Mouse (Mus musculus): ENCODE measurements around the gene Pthlh. TPM values are rescaled to one million over a fixed set of nuclear protein-coding genes. Genes with fewer than 3 reads are reported as not detected.
A peak's percentile ranks its signal among the peaks of the same experiment; 100 is the strongest.
"Not testable (repeated sequence)": the region's sequence is repeated elsewhere in the genome, so short reads cannot be mapped to it uniquely, and the experiment has no call there.

The Pthlh gene
- polyA plus RNA-seq (2014; fragmentation: Nextera tagmentation; extraction: Ambion mirVana), result 3.0 and 4.0 TPM in 2 replicates

DNA sequence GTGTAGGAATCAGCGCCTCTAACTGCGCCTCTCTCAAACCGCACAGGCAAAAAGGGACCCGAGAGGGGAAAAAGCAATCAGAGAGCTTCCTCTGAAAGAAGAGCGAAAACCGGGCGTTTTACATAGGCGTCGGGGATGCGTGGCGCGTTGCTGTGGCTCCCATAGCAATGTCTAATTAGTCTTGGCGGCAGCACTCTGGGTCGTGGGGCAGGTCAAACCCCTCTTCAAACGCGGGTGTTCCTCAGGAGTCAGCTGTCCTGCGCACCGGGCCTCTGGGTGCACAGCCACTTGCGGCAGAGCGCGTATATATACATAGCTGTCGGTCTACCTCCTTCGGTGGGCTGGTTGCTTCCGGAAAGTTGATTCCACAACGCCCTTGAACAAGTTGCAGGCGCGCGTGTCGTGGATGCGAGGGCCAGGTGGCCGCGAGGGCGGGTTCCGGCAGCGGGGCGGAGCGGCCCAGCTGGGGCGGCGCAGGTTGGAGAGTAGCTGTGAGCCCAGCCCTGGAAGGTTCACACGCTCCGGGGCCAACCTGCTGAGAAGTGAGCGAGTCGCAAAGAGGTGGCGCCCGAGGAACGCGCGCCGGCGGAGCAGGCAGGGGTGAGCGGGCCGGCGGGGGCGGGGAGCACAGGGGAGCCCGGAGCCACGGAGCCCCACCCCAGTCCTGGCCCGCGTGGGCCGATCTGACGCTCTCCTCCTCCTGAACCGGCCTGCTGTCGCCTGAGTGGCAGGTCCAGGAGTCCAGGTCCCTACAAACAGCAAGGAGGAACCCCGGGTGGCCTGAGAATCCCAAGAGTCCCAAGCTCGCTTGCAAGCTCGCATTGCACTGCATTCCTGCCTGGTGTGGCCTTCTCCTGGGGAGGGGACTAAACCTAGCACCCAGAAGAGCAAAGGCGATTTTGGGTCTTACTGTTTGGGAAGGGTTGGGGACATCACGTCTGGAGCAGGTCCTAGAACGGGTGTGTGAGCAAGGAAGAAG lies at the start of gene Pthlh:
Gene Pthlh (minus strand): TSS at position 597 of the 979 bp plus-strand sequence.
- H3K4me3 ChIP-seq (ENCODE audit: low read depth, low read length), result peak within 1 kb of the TSS; percentile 44
- no peak within 1 kb of the TSS for H3K27ac ChIP-seq (ENCODE audit: low read length)
- 0 out of 2 replicates have a peak, but pooled peaks cover 8% of the 10 kb centered on the region for H3K27me3 ChIP-seq (ENCODE audit: control insufficient read depth, insufficient read depth, low read length)
- no peaks in the 10 kb centered on the region for H3K36me3 ChIP-seq (ENCODE audit: control insufficient read depth, insufficient read depth, low read length)
- H3K9me3 ChIP-seq (ENCODE audit: control insufficient read depth, low read depth, low read length), result no peaks in the 10 kb centered on the region
- peaks cover 12% of the 10 kb centered on the region; the same call in 1 of the 2 replicates for H3K4me1 ChIP-seq (ENCODE audit: control insufficient read depth, insufficient read depth, low read length)
- under 1% methylated on average over 63 of the region's 68 CpGs for WGBS
- H3K4me2 ChIP-seq (replicated peaks; ENCODE audit: low read depth, low read length), result peak within 1 kb of the TSS; percentile 94
- peak within 1 kb of the TSS; percentile 21; the same call in 1 of the 2 replicates for H3K9ac ChIP-seq (replicated peaks; ENCODE audit: low read depth, low read length)
- peak; percentile 83 for ATAC-seq (ENCODE audit: insufficient number of reproducible peaks, insufficient read depth, low FRiP score, low read depth)

DNA sequence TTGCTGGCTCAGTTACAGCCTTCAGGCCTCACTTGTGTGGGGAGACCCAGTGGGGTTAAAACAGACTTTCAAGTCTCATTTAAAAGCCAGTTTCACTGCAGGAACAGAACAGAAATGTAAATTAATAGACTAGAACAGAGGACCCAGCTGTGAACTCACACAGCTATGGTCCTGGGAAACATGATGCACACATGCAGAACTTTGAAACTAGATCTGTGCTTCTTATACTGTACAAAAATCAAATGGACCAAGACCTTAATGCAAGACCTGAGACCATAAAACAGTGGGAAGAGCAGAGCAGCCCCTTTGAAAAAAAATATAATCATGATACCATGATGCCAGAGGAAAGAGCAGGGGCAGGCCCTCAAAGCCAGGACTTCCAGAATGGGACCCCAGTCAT lies 49.3 kb upstream of the Pthlh start:
- no peak for ATAC-seq (ENCODE audit: insufficient number of reproducible peaks, insufficient read depth, low FRiP score, low read depth)
- Histone ChIP-seq H3K4me1 (ENCODE audit: control insufficient read depth, insufficient read depth, low read length) (no peaks in the 10 kb centered on the region), H3K9me3 (ENCODE audit: control insufficient read depth, low read depth, low read length) (no peaks in the 10 kb centered on the region), H3K4me3 (ENCODE audit: low read depth, low read length) (no peak overlapping the region), H3K36me3 (ENCODE audit: control insufficient read depth, insufficient read depth, low read length) (no peaks in the 10 kb centered on the region), H3K4me2 (replicated peaks; ENCODE audit: low read depth, low read length) (no peak overlapping the region), H3K27me3 (ENCODE audit: control insufficient read depth, insufficient read depth, low read length) (no peaks in the 10 kb centered on the region), H3K27ac (ENCODE audit: low read length) (no peak overlapping the region), H3K9ac (replicated peaks; ENCODE audit: low read depth, low read length) (no peak overlapping the region)

DNA sequence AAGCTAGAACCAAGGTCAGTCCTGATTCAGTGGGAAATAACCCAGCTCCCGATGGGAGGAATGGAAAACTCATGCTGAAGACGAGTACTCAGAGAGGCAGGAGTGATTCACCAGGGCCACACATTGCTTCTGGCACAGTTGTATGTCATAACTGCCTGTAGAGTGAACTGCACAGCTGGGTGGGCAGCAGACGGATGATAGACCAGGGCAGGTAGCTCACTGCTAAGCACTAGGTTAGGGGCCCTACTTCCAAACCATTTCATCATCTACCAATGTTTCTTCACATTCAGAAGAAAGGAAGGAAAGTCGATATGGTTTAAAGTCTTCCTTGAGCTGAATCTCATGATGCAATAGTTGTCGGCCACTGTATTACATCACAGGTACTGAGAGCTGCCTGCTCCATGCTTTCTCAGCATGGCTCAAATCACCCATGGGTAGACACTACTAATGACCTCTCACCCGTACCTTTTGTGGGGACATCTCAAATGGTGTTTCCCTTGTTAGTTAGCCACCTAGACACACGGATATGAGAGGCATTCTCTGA lies 46.5 kb upstream of the Pthlh start:
- H3K27me3 ChIP-seq (ENCODE audit: control insufficient read depth, insufficient read depth, low read length), result no peaks in the 10 kb centered on the region
- H3K4me2 ChIP-seq (replicated peaks; ENCODE audit: low read depth, low read length), result no peak overlapping the region
- WGBS, result 80% methylated on average over 7 of the region's 7 CpGs
- no peak for ATAC-seq (ENCODE audit: insufficient number of reproducible peaks, insufficient read depth, low FRiP score, low read depth)
- H3K27ac ChIP-seq (ENCODE audit: low read length), result no peak overlapping the region
- no peak overlapping the region for H3K9ac ChIP-seq (replicated peaks; ENCODE audit: low read depth, low read length)
- no peak overlapping the region for H3K4me3 ChIP-seq (ENCODE audit: low read depth, low read length)
- no peaks in the 10 kb centered on the region for H3K4me1 ChIP-seq (ENCODE audit: control insufficient read depth, insufficient read depth, low read length)
- H3K36me3 ChIP-seq (ENCODE audit: control insufficient read depth, insufficient read depth, low read length), result no peaks in the 10 kb centered on the region
- H3K9me3 ChIP-seq (ENCODE audit: control insufficient read depth, low read depth, low read length), result no peaks in the 10 kb centered on the region

DNA sequence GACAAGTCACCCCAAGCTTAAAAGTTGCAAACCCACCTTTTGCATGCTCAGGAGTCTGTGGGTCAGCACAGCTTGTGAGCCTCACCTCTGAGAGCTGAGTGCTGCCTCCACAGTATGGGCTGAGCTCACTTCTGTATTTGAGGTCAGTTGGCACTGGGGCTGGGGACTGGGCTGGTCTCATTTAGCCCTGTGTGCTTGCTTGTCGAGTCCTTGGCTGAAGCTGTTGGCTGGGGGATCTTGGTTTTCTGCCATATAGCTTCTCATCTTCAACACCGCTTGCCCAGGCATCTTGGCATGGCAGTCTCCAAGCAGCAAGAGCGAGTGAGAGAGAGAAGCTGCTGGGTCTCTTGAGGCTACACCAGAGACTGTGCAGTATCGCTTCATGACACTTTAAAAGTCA lies 46.1 kb upstream of the Pthlh start:
- no peaks in the 10 kb centered on the region for H3K36me3 ChIP-seq (ENCODE audit: control insufficient read depth, insufficient read depth, low read length)
- H3K9ac ChIP-seq (replicated peaks; ENCODE audit: low read depth, low read length), result no peak overlapping the region
- H3K4me1 ChIP-seq (ENCODE audit: control insufficient read depth, insufficient read depth, low read length), result no peaks in the 10 kb centered on the region
- 87% methylated on average over 4 of the region's 4 CpGs for WGBS
- H3K27ac ChIP-seq (ENCODE audit: low read length), result no peak overlapping the region
- no peak overlapping the region for H3K4me2 ChIP-seq (replicated peaks; ENCODE audit: low read depth, low read length)
- H3K4me3 ChIP-seq (ENCODE audit: low read depth, low read length), result no peak overlapping the region
- no peak for ATAC-seq (ENCODE audit: insufficient number of reproducible peaks, insufficient read depth, low FRiP score, low read depth)
- no peaks in the 10 kb centered on the region for H3K27me3 ChIP-seq (ENCODE audit: control insufficient read depth, insufficient read depth, low read length)
- no peaks in the 10 kb centered on the region for H3K9me3 ChIP-seq (ENCODE audit: control insufficient read depth, low read depth, low read length)

- H3K27ac ChIP-seq (ENCODE audit: low read length); H3K4me1 ChIP-seq (ENCODE audit: control insufficient read depth, insufficient read depth, low read length); H3K4me2 ChIP-seq (replicated peaks; ENCODE audit: low read depth, low read length); H3K4me3 ChIP-seq (ENCODE audit: low read depth, low read length); H3K27me3 ChIP-seq (ENCODE audit: control insufficient read depth, insufficient read depth, low read length); H3K9me3 ChIP-seq (ENCODE audit: control insufficient read depth, low read depth, low read length); H3K36me3 ChIP-seq (ENCODE audit: control insufficient read depth, insufficient read depth, low read length); ATAC-seq (ENCODE audit: insufficient number of reproducible peaks, insufficient read depth, low FRiP score, low read depth); H3K9ac ChIP-seq (replicated peaks; ENCODE audit: low read depth, low read length): not testable (repeated sequence)
- WGBS, result 74% methylated on average over 4 of the region's 9 CpGs
Measured at GRCm38 (mm10) chr6:147304236-147304635, 40.3 kb upstream of the Pthlh start.

- WGBS, result 77% methylated on average over 5 of the region's 5 CpGs
- Histone ChIP-seq H3K27ac (ENCODE audit: low read length) (no peak overlapping the region), H3K9ac (replicated peaks; ENCODE audit: low read depth, low read length) (no peak overlapping the region), H3K4me2 (replicated peaks; ENCODE audit: low read depth, low read length) (no peak overlapping the region), H3K9me3 (ENCODE audit: control insufficient read depth, low read depth, low read length) (no peaks in the 10 kb centered on the region), H3K27me3 (ENCODE audit: control insufficient read depth, insufficient read depth, low read length) (no peaks in the 10 kb centered on the region), H3K4me1 (ENCODE audit: control insufficient read depth, insufficient read depth, low read length) (no peaks in the 10 kb centered on the region), H3K4me3 (ENCODE audit: low read depth, low read length) (no peak overlapping the region), H3K36me3 (ENCODE audit: control insufficient read depth, insufficient read depth, low read length) (no peaks in the 10 kb centered on the region)
- no peak for ATAC-seq (ENCODE audit: insufficient number of reproducible peaks, insufficient read depth, low FRiP score, low read depth)
Measured at GRCm38 (mm10) chr6:147299607-147300006, 35.6 kb upstream of the Pthlh start.

- Histone ChIP-seq H3K4me1 (ENCODE audit: control insufficient read depth, insufficient read depth, low read length) (no peaks in the 10 kb centered on the region), H3K27me3 (ENCODE audit: control insufficient read depth, insufficient read depth, low read length) (no peaks in the 10 kb centered on the region), H3K4me3 (ENCODE audit: low read depth, low read length) (no peak overlapping the region), H3K9ac (replicated peaks; ENCODE audit: low read depth, low read length) (no peak overlapping the region), H3K4me2 (replicated peaks; ENCODE audit: low read depth, low read length) (no peak overlapping the region), H3K27ac (ENCODE audit: low read length) (no peak overlapping the region), H3K36me3 (ENCODE audit: control insufficient read depth, insufficient read depth, low read length) (no peaks in the 10 kb centered on the region), H3K9me3 (ENCODE audit: control insufficient read depth, low read depth, low read length) (no peaks in the 10 kb centered on the region)
- no peak for ATAC-seq (ENCODE audit: insufficient number of reproducible peaks, insufficient read depth, low FRiP score, low read depth)
- 50% methylated on average over 5 of the region's 5 CpGs for WGBS
Measured at GRCm38 (mm10) chr6:147279309-147279708, 15.3 kb upstream of the Pthlh start.

DNA sequence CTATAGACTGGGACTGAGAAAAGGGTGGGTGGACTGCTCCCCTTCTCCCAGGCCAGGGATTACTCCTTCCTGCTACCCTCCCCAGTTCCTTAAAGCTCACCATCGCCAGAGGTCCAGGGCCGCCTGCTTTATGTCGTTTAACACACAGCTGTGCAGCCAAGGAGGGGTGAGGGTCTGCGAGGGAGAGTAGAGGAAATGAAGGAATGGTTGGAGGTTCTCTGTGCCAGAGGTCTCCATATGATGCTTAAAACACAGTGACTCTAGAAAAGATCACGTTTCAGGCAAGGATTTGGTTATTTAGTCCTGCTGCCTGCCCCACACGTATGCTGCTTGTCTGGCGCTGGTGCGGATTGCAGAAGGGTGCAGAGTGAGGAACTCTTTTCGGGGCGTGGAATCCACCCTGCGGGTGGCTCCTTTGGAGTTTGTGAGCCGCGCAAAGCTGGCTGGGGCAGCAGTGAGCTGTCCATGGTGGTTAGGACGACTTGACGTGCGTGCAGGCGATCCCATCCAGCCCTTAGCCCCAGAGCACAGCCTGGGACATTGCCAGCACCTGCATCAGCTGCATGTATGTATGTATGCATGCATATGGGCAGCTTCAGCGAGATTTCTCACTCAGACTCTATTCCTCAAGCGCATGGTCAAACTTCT lies 4.3 kb upstream of the Pthlh start:
- WGBS, result 3% methylated on average over 19 of the region's 19 CpGs
- no peak overlapping the region for H3K4me2 ChIP-seq (replicated peaks; ENCODE audit: low read depth, low read length)
- ATAC-seq (ENCODE audit: insufficient number of reproducible peaks, insufficient read depth, low FRiP score, low read depth), result 0 out of 2 replicates have a peak, but pooled peaks have one; percentile 30

More for the DNA sequence above, 4.3 kb upstream of the Pthlh start:
- H3K4me1 ChIP-seq (ENCODE audit: control insufficient read depth, insufficient read depth, low read length), result peaks cover 8% of the 10 kb centered on the region; the same call in 1 of the 2 replicates
- no peak overlapping the region for H3K4me3 ChIP-seq (ENCODE audit: low read depth, low read length)
- no peak overlapping the region for H3K9ac ChIP-seq (replicated peaks; ENCODE audit: low read depth, low read length)
- 0 out of 2 replicates have a peak, but pooled peaks cover 8% of the 10 kb centered on the region for H3K27me3 ChIP-seq (ENCODE audit: control insufficient read depth, insufficient read depth, low read length)
- H3K9me3 ChIP-seq (ENCODE audit: control insufficient read depth, low read depth, low read length), result no peaks in the 10 kb centered on the region
- H3K36me3 ChIP-seq (ENCODE audit: control insufficient read depth, insufficient read depth, low read length), result no peaks in the 10 kb centered on the region
- H3K27ac ChIP-seq (ENCODE audit: low read length), result no peak overlapping the region

Measured in stomach, embryonic 14.5 days (tissue).